Mouse (Mus musculus) lung, postnatal 0 days (tissue): Measurements from ENCODE around the gene Lysmd1.

Source experiments
- CTCF ChIP-seq: IDR thresholded peaks from 2 replicates; pipeline ENCODE4 v1.5.1; 2016; ENCODE audit warnings: antibody characterized with exemption, mild to moderate bottlenecking
- EP300 ChIP-seq: IDR thresholded peaks from 2 replicates; pipeline ENCODE4 v1.6.1; 2016; ENCODE audit warnings: antibody characterized with exemption, mild to moderate bottlenecking, control low read depth

GRCm38 (mm10) chr3:95159987-95160963 is 26.4 kb downstream of the Lysmd1 start, which contains the start of gene Sema6c:
- TF ChIP-seq EP300 (no peak), CTCF (no peak)
